Mouse (Mus musculus) mouse trophoblast stem cell (cell line): Measurements from ENCODE around the gene Aloxe3.
"Not testable (repeated sequence)": the region's sequence is repeated elsewhere in the genome, so short reads cannot be mapped to it uniquely, and the experiment has no call there.

Source experiments
- in situ Hi-C, 2 experiments: fragments of 300-500 bp; cut with MseI, MboI; formaldehyde crosslinking; loops; 2 replicates in 1 of 2; 3 replicates in 1 of 2; pipeline ENCODE4 v1.15.1; 2025

Aloxe3 gene

GRCm38 (mm10) chr11:69125852-69125918 is at the start of gene Aloxe3:
Gene Aloxe3 (plus strand): TSS chr11:69125896.
- in situ Hi-C loops = no loop called here

- in situ Hi-C loops = no loop called here
Observed at GRCm38 (mm10) chr11:69076572-69076971, 49.1 kb upstream of the Aloxe3 start.

- in situ Hi-C loops = no loop called here
Observed at GRCm38 (mm10) chr11:69077316-69077715, 48.4 kb upstream of the Aloxe3 start.

GRCm38 (mm10) chr11:69078041-69078440 is 47.7 kb upstream of the Aloxe3 start:
- in situ Hi-C loops = no loop called here

- in situ Hi-C loops = no loop called here
Observed at GRCm38 (mm10) chr11:69078805-69079438, 46.8 kb upstream of the Aloxe3 start.

GRCm38 (mm10) chr11:69080102-69080854 is 45.4 kb upstream of the Aloxe3 start:
- in situ Hi-C loops = no loop called here

- in situ Hi-C loops = no loop called here
Observed at GRCm38 (mm10) chr11:69080855-69081222, 44.9 kb upstream of the Aloxe3 start.

- in situ Hi-C loops = no loop called here
Observed at GRCm38 (mm10) chr11:69081613-69082012, 44.1 kb upstream of the Aloxe3 start.

- in situ Hi-C loops = no loop called here
Observed at GRCm38 (mm10) chr11:69085608-69086007, 40.1 kb upstream of the Aloxe3 start.

- in situ Hi-C loops = no loop called here
Observed at GRCm38 (mm10) chr11:69086390-69086789, 39.3 kb upstream of the Aloxe3 start.

- in situ Hi-C loops = no loop called here
Observed at GRCm38 (mm10) chr11:69087082-69087481, 38.6 kb upstream of the Aloxe3 start.

- in situ Hi-C loops = no loop called here
Observed at GRCm38 (mm10) chr11:69087597-69087996, 38.1 kb upstream of the Aloxe3 start.

GRCm38 (mm10) chr11:69088103-69088855 is 37.4 kb upstream of the Aloxe3 start, which contains the start of gene Vamp2:
Gene Vamp2 (plus strand): TSS chr11:69088490.
- in situ Hi-C loops = no loop called here

- in situ Hi-C loops = no loop called here
Observed at GRCm38 (mm10) chr11:69088856-69089615, 36.7 kb upstream of the Aloxe3 start.

- in situ Hi-C loops = no loop called here
Observed at GRCm38 (mm10) chr11:69089616-69090290, 35.9 kb upstream of the Aloxe3 start.

- in situ Hi-C loops = no loop called here
Observed at GRCm38 (mm10) chr11:69090367-69090766, 35.3 kb upstream of the Aloxe3 start.

- in situ Hi-C loops = no loop called here
Observed at GRCm38 (mm10) chr11:69091566-69092385, 33.9 kb upstream of the Aloxe3 start.

GRCm38 (mm10) chr11:69092386-69092751 is 33.3 kb upstream of the Aloxe3 start:
- in situ Hi-C loops = no loop called here

- in situ Hi-C loops = no loop called here
Observed at GRCm38 (mm10) chr11:69092871-69093270, 32.8 kb upstream of the Aloxe3 start.

- in situ Hi-C loops = not testable (repeated sequence)
Observed at GRCm38 (mm10) chr11:69093856-69094255, 31.8 kb upstream of the Aloxe3 start.
